Mouse (Mus musculus): ENCODE measurements at regions not wholly inside any gene's neighbourhood (a gene's known extent, or its start where the extent isn't known, plus 50 kb on each side); places are given as distances from the start of the nearest gene placed in this dataset.

GRCm38 (mm10) chr3:101685203-101685602 is 80.7 kb upstream of the Atp1a1 start:
- no peak overlapping the region for H3K27ac ChIP-seq (ENCODE audit: control insufficient read depth, low read depth, low read length)
- H3K4me1 ChIP-seq (ENCODE audit: control insufficient read depth in 1 of 2, insufficient read depth in 2 of 2, low read length in 2 of 2), result no peaks in the 10 kb centered on the region
- DNase-seq (ENCODE audit: low read depth, low spot score), result no peak
- no peaks in the 10 kb centered on the region for H3K27me3 ChIP-seq (ENCODE audit: control insufficient read depth in 1 of 2, insufficient read depth in 2 of 2, low read length in 2 of 2)
- H3K79me2 ChIP-seq (ENCODE audit: control insufficient read depth, insufficient read depth, low read length, poor library complexity), result no peaks in the 10 kb centered on the region
- H3K9ac ChIP-seq (ENCODE audit: control insufficient read depth, low read depth, low read length, poor library complexity, severe bottlenecking), result no peak overlapping the region
- TF ChIP-seq RAD21 (IDR thresholded peaks at IDR 0.05; ENCODE audit: low read depth, low read length), result no peak
- no peak for TF ChIP-seq CHD2 (IDR thresholded peaks at IDR 0.05; ENCODE audit: low read length)
- TF ChIP-seq USF2 (IDR thresholded peaks at IDR 0.05; ENCODE audit: borderline replicate concordance in 1 of 2, insufficient read depth in 1 of 2, low read depth in 1 of 2, low read length in 2 of 2), result no peak
- no peak for TF ChIP-seq ZC3H11A (IDR thresholded peaks at IDR 0.05; ENCODE audit: low read depth, low read length)
- TF ChIP-seq CHD1 (IDR thresholded peaks at IDR 0.05; ENCODE audit: low read depth, low read length), result no peak
- no peak for TF ChIP-seq MAFK (IDR thresholded peaks at IDR 0.05; ENCODE audit: borderline replicate concordance, low read depth, low read length)
- TF ChIP-seq CTCF (IDR thresholded peaks at IDR 0.05 in 2 of 3, conservative IDR thresholded peaks at IDR 0.05 in 1 of 3; ENCODE audit: control insufficient read depth in 1 of 3, insufficient read depth in 1 of 3, low read depth in 2 of 3, low read length in 3 of 3, poor library complexity in 1 of 3, severe bottlenecking in 1 of 3), result no peak
- no peak for TF ChIP-seq RCOR1 (IDR thresholded peaks at IDR 0.05; ENCODE audit: low read depth, low read length)
- TF ChIP-seq TCF12 (IDR thresholded peaks at IDR 0.05; ENCODE audit: low read depth, low read length), result no peak
- TF ChIP-seq POLR2A (IDR thresholded peaks at IDR 0.05; ENCODE audit: control insufficient read depth in 1 of 2, insufficient read depth in 1 of 2, low read depth in 1 of 2, low read length in 2 of 2, poor library complexity in 1 of 2), result no peak
- TF ChIP-seq ZKSCAN1 (IDR thresholded peaks at IDR 0.05; ENCODE audit: low read depth, low read length), result no peak
- TF ChIP-seq TAL1 (IDR thresholded peaks at IDR 0.05; ENCODE audit: low read length), result no peak
- no peak for TF ChIP-seq HCFC1 (IDR thresholded peaks at IDR 0.05; ENCODE audit: low read depth, low read length)
- no peak for TF ChIP-seq POLR2AphosphoS2 (IDR thresholded peaks at IDR 0.05; ENCODE audit: low read length)
- no peak for TF ChIP-seq UBTF (IDR thresholded peaks at IDR 0.05; ENCODE audit: borderline replicate concordance, insufficient read depth, low read depth, low read length)
- no peak for TF ChIP-seq MYC (IDR thresholded peaks at IDR 0.05; ENCODE audit: low read depth, low read length)
- no peak for TF ChIP-seq MAX (IDR thresholded peaks at IDR 0.05; ENCODE audit: low read length)
- TF ChIP-seq ETS1 (IDR thresholded peaks at IDR 0.05; ENCODE audit: low read depth, low read length), result no peak
- no peak overlapping the region for H3K4me3 ChIP-seq (ENCODE audit: control insufficient read depth in 1 of 2, insufficient read depth in 1 of 2, low read depth in 2 of 2, low read length in 2 of 2)
- H3K36me3 ChIP-seq (ENCODE audit: control insufficient read depth in 1 of 2, insufficient read depth in 2 of 2, low read length in 2 of 2), result no peaks in the 10 kb centered on the region
- no peaks in the 10 kb centered on the region for H3K9me3 ChIP-seq (replicated peaks; ENCODE audit: insufficient read depth, low read length)

GRCm38 (mm10) chr3:101672943-101673342 is 68.5 kb upstream of the Atp1a1 start:
- H3K27me3 ChIP-seq (ENCODE audit: control insufficient read depth in 1 of 2, insufficient read depth in 2 of 2, low read length in 2 of 2), result no peaks in the 10 kb centered on the region
- TF ChIP-seq USF1 (IDR thresholded peaks at IDR 0.05; ENCODE audit: low read depth, low read length) (no peak), TAL1 (IDR thresholded peaks at IDR 0.05; ENCODE audit: low read length) (no peak), UBTF (IDR thresholded peaks at IDR 0.05; ENCODE audit: borderline replicate concordance, insufficient read depth, low read depth, low read length) (no peak), HCFC1 (IDR thresholded peaks at IDR 0.05; ENCODE audit: low read depth, low read length) (no peak), USF2 (IDR thresholded peaks at IDR 0.05; ENCODE audit: borderline replicate concordance in 1 of 2, insufficient read depth in 1 of 2, low read depth in 1 of 2, low read length in 2 of 2) (no peak), MAFK (IDR thresholded peaks at IDR 0.05; ENCODE audit: borderline replicate concordance, low read depth, low read length) (no peak), MAZ (IDR thresholded peaks at IDR 0.05; ENCODE audit: low read depth, low read length) (no peak), EP300 (IDR thresholded peaks at IDR 0.05; ENCODE audit: low read depth in 1 of 2, low read length in 2 of 2) (no peak), POLR2A (IDR thresholded peaks at IDR 0.05; ENCODE audit: control insufficient read depth in 1 of 2, insufficient read depth in 1 of 2, low read depth in 1 of 2, low read length in 2 of 2, poor library complexity in 1 of 2) (no peak), CHD1 (IDR thresholded peaks at IDR 0.05; ENCODE audit: low read depth, low read length) (no peak)

More at GRCm38 (mm10) chr3:101672943-101673342, 68.5 kb upstream of the Atp1a1 start:
- H3K79me2 ChIP-seq (ENCODE audit: control insufficient read depth, insufficient read depth, low read length, poor library complexity), result no peaks in the 10 kb centered on the region
- no peaks in the 10 kb centered on the region for H3K4me1 ChIP-seq (ENCODE audit: control insufficient read depth in 1 of 2, insufficient read depth in 2 of 2, low read length in 2 of 2)
- H3K36me3 ChIP-seq (ENCODE audit: control insufficient read depth in 1 of 2, insufficient read depth in 2 of 2, low read length in 2 of 2), result no peaks in the 10 kb centered on the region
- H3K9ac ChIP-seq (ENCODE audit: control insufficient read depth, low read depth, low read length, poor library complexity, severe bottlenecking), result no peak overlapping the region
- DNase-seq (ENCODE audit: low read depth, low spot score), result no peak
- H3K27ac ChIP-seq (ENCODE audit: control insufficient read depth, low read depth, low read length), result no peak overlapping the region
- no peaks in the 10 kb centered on the region for H3K9me3 ChIP-seq (replicated peaks; ENCODE audit: insufficient read depth, low read length)
- H3K4me3 ChIP-seq (ENCODE audit: control insufficient read depth in 1 of 2, insufficient read depth in 1 of 2, low read depth in 2 of 2, low read length in 2 of 2), result no peak overlapping the region

Measured in MEL (cell line).